Mouse (Mus musculus): ENCODE measurements at regions not wholly inside any gene's neighbourhood (a gene's known extent, or its start where the extent isn't known, plus 50 kb on each side); places are given as distances from the start of the nearest gene placed in this dataset.

DNA sequence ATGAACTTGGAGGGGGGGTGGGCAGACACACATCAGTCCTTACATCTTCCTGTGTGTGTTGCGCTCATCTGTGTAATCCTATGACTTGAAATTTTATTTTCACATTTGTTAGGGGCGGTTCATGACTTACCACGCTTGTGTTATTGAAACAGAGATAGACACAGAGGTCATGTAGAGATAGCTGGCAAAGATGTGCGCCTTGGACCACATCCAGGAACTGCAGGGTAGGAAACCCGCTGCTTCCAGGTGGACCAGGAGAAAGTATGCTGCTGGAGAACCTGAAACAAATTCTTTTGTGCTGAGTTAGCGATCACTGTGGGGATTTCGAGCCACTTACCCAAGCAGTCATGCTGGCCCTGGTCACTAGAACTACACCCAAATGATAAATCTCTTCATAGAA is 89.1 kb downstream of the Kcnj2 start:
- DNase-seq (ENCODE audit: low spot score in 2 of 2): no peak
- intact Hi-C loops (cut with DNase I): no loop called here

- DNase-seq (ENCODE audit: low spot score in 2 of 2): no peak
- intact Hi-C loops (cut with DNase I): no loop called here
Measured at GRCm38 (mm10) chr11:111155747-111156146, 89.8 kb downstream of the Kcnj2 start.

DNA sequence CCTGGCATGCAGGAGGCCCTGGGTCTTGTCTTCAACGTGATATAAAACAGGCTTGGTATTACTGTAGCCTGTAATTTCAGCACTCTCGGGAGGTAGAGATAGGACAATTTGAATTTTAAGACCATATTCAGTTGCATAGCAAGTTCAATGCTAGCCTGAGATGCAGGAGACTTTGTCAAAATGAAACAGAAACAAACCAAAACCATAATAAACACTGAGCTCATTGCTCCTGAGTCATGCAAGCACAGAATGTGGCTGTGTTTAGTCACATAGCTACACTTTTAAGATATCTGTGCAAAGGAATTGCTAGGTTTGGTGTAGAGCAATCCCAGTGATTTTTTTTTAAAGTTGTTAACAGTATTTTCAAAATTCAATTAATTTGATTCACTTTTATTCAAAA is 93.3 kb downstream of the Kcnj2 start:
- DNase-seq (ENCODE audit: low spot score in 2 of 2): no peak
- intact Hi-C loops (cut with DNase I): no loop called here

DNA sequence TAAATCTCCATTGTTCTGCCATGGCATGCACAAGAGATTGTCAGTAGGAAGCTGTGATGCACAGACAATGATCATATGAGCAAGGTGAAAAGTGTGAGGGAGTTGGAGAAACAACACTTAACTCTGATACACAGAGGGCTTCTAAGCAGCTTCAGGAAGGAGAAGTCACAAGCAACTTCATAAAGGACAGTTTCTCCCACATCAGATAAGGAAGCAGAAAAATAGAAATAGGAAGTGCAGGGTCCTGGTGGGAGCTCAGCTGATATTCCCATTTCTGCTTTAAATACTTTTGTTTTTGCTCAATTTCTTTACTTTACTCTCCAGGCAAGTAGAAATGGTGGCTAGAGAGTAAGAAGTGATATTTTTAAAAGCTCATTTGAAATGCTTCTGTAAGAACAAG is 98.9 kb downstream of the Kcnj2 start:
- intact Hi-C loops (cut with DNase I): no loop called here
- DNase-seq (ENCODE audit: low spot score in 2 of 2): no peak

DNA sequence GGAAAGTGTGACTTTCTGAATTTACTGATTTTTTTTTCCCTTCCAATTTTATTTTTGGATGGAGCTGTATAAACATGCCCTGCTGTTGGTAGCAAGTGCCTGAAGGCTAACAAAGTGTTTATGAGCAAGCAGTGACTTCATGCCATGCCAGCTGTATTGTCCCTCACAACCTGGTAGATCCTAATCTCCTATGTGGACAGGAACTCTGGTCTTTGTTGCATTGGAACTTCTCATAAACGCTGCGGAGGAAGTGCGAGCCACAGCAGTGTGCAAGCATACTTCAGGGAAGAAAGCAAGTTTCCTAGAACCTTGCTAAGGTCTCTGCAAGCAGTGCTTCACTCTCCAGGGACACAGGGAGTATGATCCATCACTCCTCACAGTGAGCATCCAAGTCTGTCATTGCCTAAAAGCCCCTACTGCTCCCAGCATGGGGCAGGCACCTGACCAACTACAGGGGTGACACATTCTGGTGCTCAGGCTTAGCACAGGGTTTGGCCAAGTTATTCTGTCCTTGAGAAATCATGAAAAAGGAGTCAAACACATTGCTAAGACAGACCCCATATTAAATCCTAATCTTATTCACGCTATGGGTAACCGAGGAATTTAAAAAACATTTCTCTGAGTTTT is 104.3 kb downstream of the Kcnj2 start:
- intact Hi-C loops (cut with DNase I): no loop called here
- no peak for DNase-seq (ENCODE audit: low spot score in 2 of 2)

- intact Hi-C loops (cut with DNase I): no loop called here
Measured at GRCm38 (mm10) chr11:111173525-111173924, 107.6 kb downstream of the Kcnj2 start.

DNA sequence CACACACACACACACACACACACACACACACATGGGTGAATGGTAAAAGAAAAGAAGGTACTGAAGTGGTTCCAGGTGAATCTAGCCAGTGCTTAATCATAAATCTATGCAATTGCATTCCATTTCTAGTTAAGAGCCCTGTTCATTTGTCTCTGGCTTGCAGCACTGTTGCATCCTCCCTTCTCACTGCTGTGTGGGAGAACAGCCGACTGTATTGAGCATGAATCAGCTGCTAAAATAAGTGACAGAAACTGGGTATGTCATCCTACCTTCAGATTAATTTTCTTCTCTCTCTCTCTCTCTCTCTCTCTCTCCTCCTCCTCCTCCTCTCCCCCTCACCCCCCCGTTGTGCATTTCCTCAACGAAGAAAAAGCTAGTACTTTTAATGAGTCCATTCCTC is 109.6 kb downstream of the Kcnj2 start:
- peak in 1 of 2 experiments; percentile 16 for DNase-seq (ENCODE audit: low spot score in 2 of 2)
- intact Hi-C loops (cut with DNase I): no loop called here

More at GRCm38 (mm10) chr11:111173525-111173924, 107.6 kb downstream of the Kcnj2 start:
- DNase-seq (ENCODE audit: low spot score in 2 of 2): no peak

DNA sequence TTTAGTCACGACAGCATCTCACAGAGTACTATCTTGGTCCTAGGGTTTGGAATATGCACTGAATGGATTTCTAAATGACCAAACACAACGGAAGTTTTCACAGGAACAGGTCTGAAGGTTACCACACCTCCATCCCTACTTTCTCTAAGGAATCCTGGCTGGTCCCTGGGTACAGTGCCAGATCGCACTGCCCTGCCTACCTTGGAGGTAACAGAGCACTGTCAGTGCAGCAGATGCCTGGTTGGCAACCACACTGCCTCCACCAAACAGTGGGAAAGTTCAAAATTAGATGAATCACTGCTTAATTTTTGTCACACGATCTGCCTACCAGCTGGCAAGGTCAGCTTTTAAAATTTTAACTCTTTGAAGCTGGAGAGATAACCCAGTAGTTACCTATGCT is 111.6 kb downstream of the Kcnj2 start:
- DNase-seq (ENCODE audit: low spot score in 2 of 2): no peak
- intact Hi-C loops (cut with DNase I): no loop called here

DNA sequence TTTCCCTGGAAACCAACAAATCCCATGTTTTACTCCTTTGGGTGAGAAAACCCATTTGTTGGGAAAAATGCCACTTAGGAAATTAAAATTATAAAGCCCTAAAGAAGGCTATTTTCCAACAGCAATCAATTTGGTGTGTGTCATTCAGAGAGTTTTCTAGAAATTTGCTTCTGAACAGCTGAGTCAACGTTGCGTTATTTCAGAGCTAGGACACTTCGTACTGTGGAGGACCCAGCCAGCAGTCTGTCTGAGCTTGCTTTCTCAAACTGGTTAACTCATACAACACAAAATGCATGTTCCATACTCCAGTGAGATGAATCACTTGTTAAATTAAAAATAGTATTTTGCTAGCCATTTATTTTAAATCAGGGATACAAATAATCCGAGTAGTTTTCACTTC is 131.5 kb downstream of the Kcnj2 start:
- DNase-seq (ENCODE audit: low spot score in 2 of 2): no peak
- intact Hi-C loops (cut with DNase I): no loop called here

- DNase-seq (ENCODE audit: low spot score in 2 of 2): no peak
- intact Hi-C loops (cut with DNase I): no loop called here
Measured at GRCm38 (mm10) chr11:111200512-111200911, 134.5 kb downstream of the Kcnj2 start.

GRCm38 (mm10) chr11:111202780-111203179 is 136.8 kb downstream of the Kcnj2 start:
- no peak for DNase-seq (ENCODE audit: low spot score in 2 of 2)
- intact Hi-C loops (cut with DNase I): no loop called here

DNA sequence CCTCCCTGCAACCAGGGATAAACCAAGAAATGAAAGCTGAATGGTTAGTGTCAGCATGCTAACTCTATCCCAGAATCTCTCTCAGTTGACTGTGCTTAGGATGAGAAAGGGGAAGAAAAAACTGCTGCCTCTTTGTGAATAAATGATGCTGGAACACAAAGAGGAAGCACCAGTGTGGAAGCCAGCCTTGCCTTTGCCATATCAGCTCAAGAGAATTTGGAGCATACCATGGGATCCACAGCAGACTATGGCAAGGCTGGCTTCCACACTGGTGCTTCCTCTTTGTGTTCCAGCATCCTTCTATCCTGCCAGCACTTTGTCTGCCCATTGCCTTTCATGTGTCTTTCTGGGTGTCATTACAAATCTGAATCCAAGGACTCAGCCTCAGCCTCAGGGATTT is 144.6 kb downstream of the Kcnj2 start:
- intact Hi-C loops (cut with DNase I): no loop called here
- DNase-seq (ENCODE audit: low spot score in 2 of 2): no peak

DNA sequence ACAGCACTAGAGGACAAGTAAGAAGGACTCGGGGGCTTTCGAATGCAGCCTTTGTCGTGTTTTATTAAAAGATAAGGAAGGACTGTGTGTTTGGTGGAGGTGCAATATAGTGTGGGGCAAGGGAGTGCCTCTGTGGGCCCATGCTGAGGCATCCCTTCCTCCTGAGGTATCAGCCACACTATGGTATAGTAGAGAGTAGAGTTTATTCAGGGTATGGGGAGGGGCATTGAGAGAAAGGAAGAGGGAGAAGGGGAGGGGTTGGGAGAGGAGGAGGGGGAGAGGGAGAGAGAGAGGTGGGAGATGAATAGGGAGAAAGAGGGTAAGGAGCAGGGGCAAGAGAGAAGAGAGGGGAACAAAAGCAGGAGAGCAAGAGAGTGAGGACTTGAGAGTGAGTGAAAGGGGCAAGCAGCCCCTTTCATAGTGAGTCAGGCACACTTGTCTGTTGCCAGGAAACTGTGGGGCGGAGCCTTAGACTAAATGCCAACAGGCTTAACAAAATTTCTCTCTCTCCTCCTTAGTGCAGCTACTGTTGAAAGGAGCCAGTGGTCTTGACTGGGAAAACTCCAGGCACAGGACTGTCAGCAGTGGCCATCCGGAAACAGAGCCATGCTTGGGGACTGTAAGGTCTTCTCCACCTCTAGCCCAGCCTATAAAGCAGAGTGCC is 146.2 kb downstream of the Kcnj2 start:
- intact Hi-C loops (cut with DNase I): no loop called here
- no peak for DNase-seq (ENCODE audit: low spot score in 2 of 2)

DNA sequence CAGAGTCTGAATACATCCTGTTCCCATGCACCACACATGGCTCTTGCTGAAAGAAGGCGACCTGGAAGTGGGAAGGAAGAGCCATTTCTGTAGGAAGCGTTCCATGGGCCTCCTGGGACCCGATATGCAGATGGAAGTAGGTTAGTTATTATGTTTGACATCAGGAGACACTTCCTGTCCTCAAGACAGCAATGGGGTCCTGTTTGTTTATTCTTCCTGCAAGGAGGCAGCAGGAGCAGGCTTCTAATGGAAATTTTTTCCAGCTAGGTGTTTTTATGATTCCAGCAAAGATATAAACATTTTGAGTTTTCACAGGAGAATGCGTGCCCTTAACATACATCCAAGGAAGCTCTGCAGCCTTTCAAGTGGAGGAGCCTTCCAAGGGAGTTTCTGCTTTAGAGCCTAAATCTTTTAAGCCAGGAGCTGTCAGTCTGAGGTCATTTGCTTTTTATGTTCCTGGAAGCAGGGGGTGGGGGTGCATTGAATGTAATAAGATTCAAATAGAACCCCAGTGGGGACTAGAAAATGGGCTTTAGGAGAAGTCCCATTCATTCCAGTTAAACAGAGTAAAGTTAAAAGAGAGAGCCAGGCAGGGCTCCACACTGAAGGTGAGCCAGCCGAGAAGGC is 146.9 kb downstream of the Kcnj2 start:
- intact Hi-C loops (cut with DNase I): no loop called here
- DNase-seq (ENCODE audit: low spot score in 2 of 2): no peak

DNA sequence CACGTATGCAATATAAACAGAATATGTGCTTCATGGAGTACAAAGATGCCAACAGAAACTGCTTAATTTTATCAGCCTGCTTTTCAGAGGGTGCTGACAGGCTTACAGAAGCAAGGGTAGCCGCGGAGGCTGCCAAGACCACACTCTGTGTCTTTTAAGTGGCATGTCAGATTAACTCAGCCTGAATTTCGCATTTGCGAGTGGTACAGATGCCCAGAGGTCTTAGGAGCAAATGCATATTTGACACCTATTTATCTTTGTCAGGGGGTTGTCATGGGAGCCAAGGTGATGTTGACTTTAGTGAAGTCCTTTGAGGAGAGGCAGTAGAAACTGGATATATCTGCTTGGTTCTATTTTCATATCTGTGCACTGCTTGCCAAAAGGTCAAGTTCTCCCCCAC is 149.0 kb downstream of the Kcnj2 start:
- DNase-seq (ENCODE audit: low spot score in 2 of 2): no peak
- intact Hi-C loops (cut with DNase I): no loop called here

- no peak for DNase-seq (ENCODE audit: low spot score in 2 of 2)
- intact Hi-C loops (cut with DNase I): no loop called here
Measured at GRCm38 (mm10) chr11:111223834-111224233, 157.9 kb downstream of the Kcnj2 start.

DNA sequence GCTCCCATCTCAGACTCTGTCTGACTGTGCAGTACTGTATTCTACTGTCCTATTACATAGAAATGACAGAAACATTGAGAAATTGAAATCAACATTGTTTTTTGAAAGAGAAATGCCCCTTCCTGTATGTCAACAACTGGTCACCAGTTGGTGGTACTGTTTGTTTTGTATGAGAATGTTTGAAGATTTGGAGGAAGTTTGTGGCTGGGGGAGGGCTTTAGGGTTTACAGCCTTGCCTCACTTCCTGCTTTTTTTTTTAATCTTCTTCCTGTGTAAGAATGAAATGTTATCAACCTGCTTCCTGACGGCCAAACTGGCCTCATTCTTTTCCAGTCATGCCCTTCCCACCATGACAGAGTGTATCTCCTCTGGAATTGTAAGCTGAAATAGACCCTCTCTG is 161.3 kb downstream of the Kcnj2 start:
- intact Hi-C loops (cut with DNase I): no loop called here
- DNase-seq (ENCODE audit: low spot score in 2 of 2): no peak

- DNase-seq (ENCODE audit: low spot score in 2 of 2): no peak
- intact Hi-C loops (cut with DNase I): no loop called here
Measured at GRCm38 (mm10) chr11:111236741-111237140, 170.8 kb downstream of the Kcnj2 start.

DNA sequence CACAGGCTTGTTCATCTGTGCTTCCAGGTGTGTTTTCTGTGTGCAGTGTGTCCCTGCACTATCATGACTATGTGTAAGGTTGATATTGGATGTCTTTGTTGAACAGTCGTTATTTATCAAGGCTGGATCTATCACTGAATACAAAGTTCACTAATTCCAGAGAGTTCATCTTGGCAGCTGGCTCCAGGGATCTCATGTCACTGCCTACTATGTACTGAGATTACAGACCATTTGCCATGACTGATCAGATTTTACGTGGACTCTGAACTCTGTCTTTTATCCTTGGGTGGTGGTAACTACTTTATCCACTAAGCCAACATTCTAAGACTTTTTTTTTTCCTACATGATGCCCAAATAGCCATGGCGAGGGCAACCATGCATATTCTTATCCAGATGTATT is 173.8 kb downstream of the Kcnj2 start:
- intact Hi-C loops (cut with DNase I): no loop called here
- DNase-seq (ENCODE audit: low spot score in 2 of 2): no peak

- no peak for DNase-seq (ENCODE audit: low spot score in 2 of 2)
- intact Hi-C loops (cut with DNase I): no loop called here
Measured at GRCm38 (mm10) chr11:111252226-111252625, 186.3 kb downstream of the Kcnj2 start.

DNA sequence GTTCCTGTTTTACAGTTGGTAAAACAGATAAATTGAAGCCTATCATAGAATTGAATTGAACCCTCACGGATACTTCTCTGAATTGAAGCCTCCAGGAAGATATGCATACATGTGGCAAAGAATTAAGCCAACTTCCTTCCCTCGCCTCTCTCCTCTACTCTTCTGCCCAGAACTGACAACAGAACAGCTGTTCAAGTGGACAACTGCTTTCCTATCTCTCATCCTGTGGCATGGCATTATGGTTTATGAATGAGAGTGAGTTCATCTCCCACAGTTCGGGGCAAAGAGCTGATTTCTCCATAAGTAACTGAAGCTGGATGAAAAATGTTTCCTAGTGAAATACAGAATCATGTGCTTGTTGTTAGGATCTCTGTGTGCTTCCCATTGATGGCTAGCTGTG is 190.6 kb downstream of the Kcnj2 start:
- no peak for DNase-seq (ENCODE audit: low spot score in 2 of 2)
- intact Hi-C loops (cut with DNase I): no loop called here
